Mouse (Mus musculus) cerebellum, adult 2 months (tissue): ENCODE results near the gene Gpc6.

Experiments used
- CTCF ChIP-seq: fragments of 200-500 bp; IDR thresholded peaks from 2 replicates; pipeline ENCODE4 v1.5.1; 2011; ENCODE audit warnings: low read depth, mild to moderate bottlenecking, control low read depth, low read length, moderate library complexity, borderline replicate concordance; ENCODE audit not compliant: insufficient read depth
- POLR2A ChIP-seq: fragments of 200-500 bp; IDR thresholded peaks from 2 replicates; pipeline ENCODE4 v1.6.1; 2011; ENCODE audit warnings: low read length, control low read depth, borderline replicate concordance; ENCODE audit not compliant: insufficient read depth

DNA sequence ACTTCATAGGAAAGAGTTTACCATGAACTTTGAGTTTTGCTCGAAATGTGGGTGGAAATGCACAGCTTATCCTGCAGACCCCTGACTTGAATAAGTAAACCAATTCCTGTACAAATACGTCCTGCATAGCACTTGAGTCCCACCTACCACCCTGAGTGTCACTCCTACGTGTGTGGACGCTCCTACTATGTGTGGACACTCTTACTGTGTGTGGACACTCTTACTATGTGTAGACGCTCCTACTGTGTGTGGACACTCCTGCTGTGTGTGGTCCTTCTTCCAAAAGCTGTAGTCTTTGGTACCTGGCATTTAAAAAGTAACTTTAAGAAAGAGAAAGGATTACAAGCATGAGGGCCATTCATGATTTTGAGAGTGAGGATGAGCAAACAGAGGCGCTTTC is 1036.7 kb downstream of the Gpc6 start:
- no peak for TF ChIP-seq POLR2A
- TF ChIP-seq CTCF = no peak
